Mouse (Mus musculus) kidney, postnatal 0 days (tissue): ENCODE data around the gene Gabrb3. TPM values are rescaled to one million over a fixed set of nuclear protein-coding genes. Genes with fewer than 3 reads are reported as not detected.
"Not testable (repeated sequence)": the region's sequence is repeated elsewhere in the genome, so short reads cannot be mapped to it uniquely, and the experiment has no call there.

Experiments used
- ATAC-seq: fragments of 200-750 bp; cut with Nextera tagmentation; replicated peaks from 2 replicates; pipeline ENCODE4 v1.8.0; 2017; ENCODE audit warnings: low read depth, moderate number of reproducible peaks, moderate TSS enrichment, moderate library complexity; ENCODE audit not compliant: low FRiP score
- DNase-seq: peaks from one replicate; pipeline ENCODE4 v3.0.0-alpha.2; 2016; ENCODE audit warnings: low spot score
- H3K27ac ChIP-seq: fragments of 300-500 bp; sonication (generic); 2 replicates; pipeline ENCODE4 v1.5.1; 2014; ENCODE audit warnings: mild to moderate bottlenecking
- H3K27me3 ChIP-seq: fragments of 300-500 bp; sonication (generic); 2 replicates; pipeline ENCODE4 v1.6.1; 2014; ENCODE audit warnings: low read length, mixed read lengths; ENCODE audit not compliant: insufficient read depth
- H3K36me3 ChIP-seq: fragments of 300-500 bp; sonication (generic); 2 replicates; pipeline ENCODE4 v1.6.1; 2014; ENCODE audit warnings: low read length, mixed read lengths; ENCODE audit not compliant: insufficient read depth
- H3K4me1 ChIP-seq: fragments of 300-500 bp; sonication (generic); replicated peaks from 2 replicates; pipeline ENCODE4 v1.6.1; 2014; ENCODE audit warnings: antibody characterized with exemption, low read length, mixed read lengths; ENCODE audit not compliant: insufficient read depth
- H3K4me2 ChIP-seq: fragments of 300-500 bp; sonication (generic); 2 replicates; pipeline ENCODE4 v1.6.1; 2014; ENCODE audit warnings: mild to moderate bottlenecking, low read length, moderate library complexity, mixed read lengths
- H3K4me3 ChIP-seq: fragments of 300-500 bp; sonication (generic); replicated peaks from 2 replicates; pipeline ENCODE4 v1.5.1; 2014; ENCODE audit warnings: low read depth, low read length
- H3K9ac ChIP-seq: fragments of 300-500 bp; sonication (generic); 2 replicates; pipeline ENCODE4 v1.6.1; 2014; ENCODE audit warnings: low read depth, low read length
- H3K9me3 ChIP-seq: fragments of 300-500 bp; sonication (generic); replicated peaks from 2 replicates; pipeline ENCODE4 v1.6.1; 2016; ENCODE audit warnings: low read length, inconsistent platforms, mixed read lengths
- CTCF ChIP-seq: IDR thresholded peaks from 2 replicates; pipeline ENCODE4 v1.5.1; 2016; ENCODE audit warnings: antibody characterized with exemption, low read depth, mild to moderate bottlenecking, moderate library complexity
- WGBS: fragments of 180-500 bp; shearing (Covaris S2); extraction: QIAGEN DNeasy Blood & Tissue Kit; methylation state at CpG from one replicate; pipeline ENCODE4 v1.1.7; 2014; 5-methylcytosine and 5-hydroxymethylcytosine counted together
- polyA plus RNA-seq: library from polyadenylated mRNA; unstranded; fragments of >200 nt; fragmentation: Nextera tagmentation; extraction: Ambion mirVana; gene quantifications from 2 replicates; pipeline ENCODE4 v1.2.1, GENCODE M21; 2015

Gene Gabrb3
- polyA plus RNA-seq, 1 experiment from 2014 or later, result 0.47 TPM

- no peak for DNase-seq
- no peak for ATAC-seq
- H3K4me1 ChIP-seq, result no peaks in the 10 kb centered on the region
- no peak overlapping the region for H3K27ac ChIP-seq
- H3K4me2 ChIP-seq, result no peak overlapping the region
- no peaks in the 10 kb centered on the region for H3K9me3 ChIP-seq
- no peak for TF ChIP-seq CTCF
- H3K36me3 ChIP-seq, result no peaks in the 10 kb centered on the region
- 71% methylated on average over 7 of the region's 7 CpGs for WGBS
- H3K9ac ChIP-seq, result no peak overlapping the region
- H3K27me3 ChIP-seq, result no peaks in the 10 kb centered on the region
- H3K4me3 ChIP-seq, result no peak overlapping the region
Measured at GRCm38 (mm10) chr7:57706976-57707740, 287.7 kb downstream of the Gabrb3 start.

GRCm38 (mm10) chr7:57711709-57712108, 292.2 kb downstream of the Gabrb3 start:
- Histone ChIP-seq H3K4me2 (no peak overlapping the region), H3K4me1 (no peaks in the 10 kb centered on the region), H3K9ac (no peak overlapping the region), H3K9me3 (no peaks in the 10 kb centered on the region), H3K36me3 (no peaks in the 10 kb centered on the region), H3K27me3 (no peaks in the 10 kb centered on the region), H3K4me3 (no peak overlapping the region), H3K27ac (no peak overlapping the region)
- ATAC-seq, result no peak
- DNase-seq, result no peak
- TF ChIP-seq CTCF, result no peak

DNA sequence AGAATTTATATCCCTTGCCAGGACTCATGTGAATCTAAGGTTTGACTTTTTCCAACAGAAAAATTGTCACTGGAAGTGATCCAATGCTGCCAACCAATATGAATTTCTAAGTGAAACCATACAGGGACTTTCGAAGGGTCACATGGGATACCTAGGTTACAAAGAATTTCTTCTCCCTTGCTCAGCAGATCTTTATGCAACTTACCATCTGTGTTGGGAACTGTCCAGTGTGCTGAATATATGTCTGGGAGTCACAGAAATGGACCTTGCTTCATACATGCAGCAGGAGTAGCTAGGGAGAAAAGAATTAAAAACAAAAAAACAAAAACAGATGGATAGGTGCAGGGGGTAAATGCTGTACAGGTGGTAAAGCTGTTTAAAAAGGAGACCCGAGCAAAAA, 327.3 kb downstream of the Gabrb3 start:
- Histone ChIP-seq H3K36me3 (no peaks in the 10 kb centered on the region), H3K4me3 (no peak overlapping the region), H3K4me2 (no peak overlapping the region), H3K4me1 (no peaks in the 10 kb centered on the region), H3K27ac (no peak overlapping the region), H3K9ac (no peak overlapping the region), H3K9me3 (no peaks in the 10 kb centered on the region), H3K27me3 (no peaks in the 10 kb centered on the region)
- 82% methylated on average over 2 of the region's 2 CpGs for WGBS
- no peak for TF ChIP-seq CTCF
- ATAC-seq, result no peak
- peak; percentile 42 for DNase-seq

GRCm38 (mm10) chr7:57760466-57760865, 341.0 kb downstream of the Gabrb3 start:
- no peak for DNase-seq
- H3K9me3 ChIP-seq, result no peaks in the 10 kb centered on the region
- WGBS, result 70% methylated on average over 5 of the region's 5 CpGs
- H3K36me3 ChIP-seq, result no peaks in the 10 kb centered on the region
- no peak overlapping the region for H3K4me2 ChIP-seq
- TF ChIP-seq CTCF, result no peak
- no peak overlapping the region for H3K4me3 ChIP-seq
- no peak for ATAC-seq
- no peaks in the 10 kb centered on the region for H3K27me3 ChIP-seq
- no peak overlapping the region for H3K9ac ChIP-seq
- no peak overlapping the region for H3K27ac ChIP-seq
- no peaks in the 10 kb centered on the region for H3K4me1 ChIP-seq

DNA sequence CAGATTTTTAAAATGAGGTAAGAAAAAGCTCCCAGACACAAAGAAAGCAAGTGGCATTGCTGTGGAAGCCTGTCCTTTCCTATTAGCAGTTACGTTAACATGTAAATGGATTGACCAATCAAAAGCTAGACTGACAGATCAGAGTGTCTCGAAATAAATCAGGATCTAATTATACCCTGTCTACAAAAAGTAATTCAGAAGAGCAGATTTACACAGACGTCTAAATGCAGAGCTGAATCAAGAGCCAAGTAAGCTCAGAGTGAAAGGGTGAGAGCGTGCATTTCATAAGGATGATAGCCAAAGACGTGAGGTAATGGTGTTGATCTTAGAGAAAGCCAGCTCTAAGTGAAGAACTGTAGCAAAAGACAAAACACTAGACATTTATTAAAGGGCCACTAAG, 359.3 kb downstream of the Gabrb3 start:
- Histone ChIP-seq H3K4me2 (no peak overlapping the region), H3K4me3 (no peak overlapping the region), H3K9ac (no peak overlapping the region), H3K4me1 (no peaks in the 10 kb centered on the region), H3K27ac (no peak overlapping the region), H3K36me3 (no peaks in the 10 kb centered on the region), H3K9me3 (no peaks in the 10 kb centered on the region), H3K27me3 (no peaks in the 10 kb centered on the region)
- no peak for TF ChIP-seq CTCF
- DNase-seq (no peak), ATAC-seq (no peak)
- 60% methylated on average over 5 of the region's 5 CpGs for WGBS

GRCm38 (mm10) chr7:57786102-57786501, 366.6 kb downstream of the Gabrb3 start:
- not testable (repeated sequence) for DNase-seq, H3K9ac ChIP-seq, H3K4me1 ChIP-seq, H3K27ac ChIP-seq, H3K4me3 ChIP-seq, ATAC-seq, H3K27me3 ChIP-seq, H3K4me2 ChIP-seq, H3K9me3 ChIP-seq, H3K36me3 ChIP-seq
- WGBS, result 63% methylated on average over 2 of the region's 2 CpGs

GRCm38 (mm10) chr7:57787520-57787919, 368.0 kb downstream of the Gabrb3 start:
- no peak for ATAC-seq
- Histone ChIP-seq H3K4me1 (no peaks in the 10 kb centered on the region), H3K4me2 (no peak overlapping the region), H3K27me3 (no peaks in the 10 kb centered on the region), H3K4me3 (no peak overlapping the region), H3K9ac (no peak overlapping the region), H3K36me3 (no peaks in the 10 kb centered on the region), H3K27ac (no peak overlapping the region), H3K9me3 (no peaks in the 10 kb centered on the region)
- no peak for DNase-seq
- WGBS, result 35% methylated on average over 2 of the region's 2 CpGs
- no peak for TF ChIP-seq CTCF
